Mouse (Mus musculus): ENCODE results near the gene Opn4. TPM values are rescaled to one million over a fixed set of nuclear protein-coding genes. Genes with fewer than 3 reads are reported as not detected.

Gene Opn4
- polyA plus RNA-seq, 2 experiments: not detected

DNA sequence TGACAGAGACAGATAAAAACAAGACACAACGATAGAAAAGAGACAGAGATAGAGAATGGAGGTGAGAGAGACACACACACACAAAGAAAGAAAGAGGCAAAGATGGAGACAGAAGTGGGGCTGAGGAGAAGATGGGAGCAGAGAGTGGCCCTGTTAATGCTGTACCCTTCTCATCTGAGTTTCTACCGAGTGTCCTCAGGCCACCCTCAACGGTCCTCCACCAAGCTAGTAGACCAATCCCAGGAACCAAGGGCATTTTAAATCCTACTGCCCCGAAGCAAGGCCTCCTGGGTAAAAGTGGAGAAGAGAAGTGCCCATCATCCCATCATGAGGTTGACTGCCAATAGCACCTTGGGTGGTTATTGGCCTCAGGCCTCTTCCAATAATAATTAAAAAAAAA lies 29.0 kb downstream of the Opn4 start:
- Histone ChIP-seq H3K27me3 (ENCODE audit: control insufficient read depth, insufficient read depth, low read length) (no peaks in the 10 kb centered on the region), H3K27ac (no peak overlapping the region), H3K4me2 (ENCODE audit: low read depth) (no peak overlapping the region), H3K9ac (replicated peaks) (no peak overlapping the region), H3K4me3 (ENCODE audit: insufficient read depth in 1 of 2, low read depth in 2 of 2, low read length in 2 of 2) (no peak overlapping the region), H3K36me3 (replicated peaks; ENCODE audit: control insufficient read depth, insufficient read depth, low read depth) (no peaks in the 10 kb centered on the region), H3K4me1 (replicated peaks; ENCODE audit: control insufficient read depth in 2 of 2, insufficient read depth in 2 of 2, low read length in 1 of 2) (no peaks in the 10 kb centered on the region), H3K9me3 (ENCODE audit: control insufficient read depth, low read length) (no peaks in the 10 kb centered on the region)
- 53% methylated on average over 4 of the region's 4 CpGs for WGBS (ENCODE audit: insufficient replicate concordance)
- DNase-seq (ENCODE audit: low read depth in 3 of 3, low spot score in 3 of 3): no peak
- ATAC-seq (ENCODE audit: insufficient read depth): no peak
- TF ChIP-seq CTCF (IDR thresholded peaks at IDR 0.05; ENCODE audit: low read depth) (no peak), EP300 (IDR thresholded peaks at IDR 0.05; ENCODE audit: low read depth) (no peak)

DNA sequence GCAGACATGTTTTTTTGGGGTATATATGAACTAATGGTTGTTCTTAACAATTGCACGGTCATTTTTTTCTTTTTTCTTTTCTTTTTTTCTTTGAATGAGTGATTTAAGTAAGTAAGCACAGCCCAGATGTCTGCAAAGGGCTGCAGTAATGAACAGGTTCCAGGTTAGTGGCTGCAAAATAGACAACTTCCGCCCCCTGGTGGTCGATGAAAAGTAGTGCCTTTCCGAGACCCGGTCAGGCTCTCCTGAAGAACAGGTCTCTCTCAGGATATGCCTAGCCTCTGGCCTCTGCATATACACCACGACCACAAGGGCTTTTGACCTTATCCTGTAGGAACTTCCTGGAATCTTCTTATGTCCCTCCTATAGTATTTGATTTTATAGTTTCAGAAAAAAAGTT lies 29.6 kb downstream of the Opn4 start:
- Histone ChIP-seq H3K27me3 (ENCODE audit: control insufficient read depth, insufficient read depth, low read length) (no peaks in the 10 kb centered on the region), H3K27ac (no peak overlapping the region), H3K4me2 (ENCODE audit: low read depth) (no peak overlapping the region), H3K4me3 (ENCODE audit: insufficient read depth in 1 of 2, low read depth in 2 of 2, low read length in 2 of 2) (no peak overlapping the region), H3K9ac (replicated peaks) (no peak overlapping the region), H3K4me1 (replicated peaks; ENCODE audit: control insufficient read depth in 2 of 2, insufficient read depth in 2 of 2, low read length in 1 of 2) (no peaks in the 10 kb centered on the region), H3K9me3 (ENCODE audit: control insufficient read depth, low read length) (no peaks in the 10 kb centered on the region), H3K36me3 (replicated peaks; ENCODE audit: control insufficient read depth, insufficient read depth, low read depth) (no peaks in the 10 kb centered on the region)
- TF ChIP-seq EP300 (IDR thresholded peaks at IDR 0.05; ENCODE audit: low read depth) (no peak), CTCF (IDR thresholded peaks at IDR 0.05; ENCODE audit: low read depth) (peak; percentile 84)
- 1% methylated on average over 6 of the region's 6 CpGs for WGBS (ENCODE audit: insufficient replicate concordance)
- peak in 2 of 3 experiments; percentile 28 to 37 for DNase-seq (ENCODE audit: low read depth in 3 of 3, low spot score in 3 of 3)
- ATAC-seq (ENCODE audit: insufficient read depth): no peak

DNA sequence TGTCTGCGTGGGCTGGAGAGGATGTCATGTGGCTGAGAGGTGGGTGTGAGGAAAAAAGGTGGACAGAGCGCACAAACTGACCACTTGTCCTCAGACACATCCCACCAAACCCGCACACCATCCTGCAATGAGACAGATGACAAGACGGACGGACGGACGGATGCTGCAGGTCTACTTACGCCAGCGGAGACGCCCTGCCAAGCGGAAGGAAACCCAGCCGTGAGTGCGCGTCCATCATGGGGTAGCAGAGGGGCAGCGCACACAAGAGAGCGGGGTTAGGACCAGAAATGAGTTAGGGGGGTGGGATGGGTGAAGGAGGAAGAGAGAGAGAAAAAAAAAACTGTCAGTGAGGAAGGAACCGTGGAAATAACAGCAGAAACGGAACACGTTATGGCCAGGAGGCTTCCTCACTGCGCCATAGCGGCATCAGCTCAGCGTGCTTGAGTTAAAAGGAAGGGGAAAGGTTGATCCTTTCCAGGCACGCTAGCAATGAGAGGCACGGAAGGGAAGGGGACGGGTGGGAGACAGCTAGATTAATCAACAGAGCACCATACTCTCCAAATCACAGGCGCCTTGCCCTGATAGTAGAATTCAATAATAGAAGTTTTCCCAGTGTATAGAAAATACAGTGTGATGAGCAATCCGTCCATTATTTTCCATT lies 30.3 kb downstream of the Opn4 start:
- Histone ChIP-seq H3K4me1 (replicated peaks; ENCODE audit: control insufficient read depth in 2 of 2, insufficient read depth in 2 of 2, low read length in 1 of 2) (no peaks in the 10 kb centered on the region), H3K27ac (no peak overlapping the region), H3K4me2 (ENCODE audit: low read depth) (no peak overlapping the region; the same call in 1 of the 2 replicates), H3K9me3 (ENCODE audit: control insufficient read depth, low read length) (no peaks in the 10 kb centered on the region), H3K4me3 (ENCODE audit: insufficient read depth in 1 of 2, low read depth in 2 of 2, low read length in 2 of 2) (no peak overlapping the region), H3K36me3 (replicated peaks; ENCODE audit: control insufficient read depth, insufficient read depth, low read depth) (no peaks in the 10 kb centered on the region), H3K27me3 (ENCODE audit: control insufficient read depth, insufficient read depth, low read length) (no peaks in the 10 kb centered on the region), H3K9ac (replicated peaks) (no peak overlapping the region)
- TF ChIP-seq CTCF (IDR thresholded peaks at IDR 0.05; ENCODE audit: low read depth): no peak
- TF ChIP-seq EP300 (IDR thresholded peaks at IDR 0.05; ENCODE audit: low read depth): no peak
- ATAC-seq (ENCODE audit: insufficient read depth): no peak
- 26% methylated on average over 27 of the region's 27 CpGs for WGBS (ENCODE audit: insufficient replicate concordance)
- no peak for DNase-seq (ENCODE audit: low read depth in 3 of 3, low spot score in 3 of 3)

DNA sequence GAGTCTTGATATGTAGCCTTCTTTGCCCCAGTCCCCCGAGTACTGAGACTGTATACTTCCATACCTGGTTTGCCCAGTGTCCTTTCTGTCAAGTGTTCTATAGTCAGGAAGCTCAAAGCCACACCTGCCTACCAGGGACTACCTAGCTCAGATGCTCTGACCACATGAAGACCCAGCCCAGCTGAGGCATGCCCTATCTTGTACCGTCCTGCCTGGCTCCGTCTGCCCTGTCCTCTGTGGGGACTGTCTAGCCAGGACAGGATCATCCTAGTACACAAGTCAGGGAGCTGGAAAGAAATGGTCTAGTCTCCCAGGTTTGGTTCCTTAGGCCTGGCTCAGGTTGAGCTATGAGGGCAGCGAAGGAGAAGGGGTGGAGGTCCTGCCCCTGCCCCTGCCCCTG lies 31.3 kb downstream of the Opn4 start:
- ATAC-seq (ENCODE audit: insufficient read depth): no peak
- TF ChIP-seq CTCF (IDR thresholded peaks at IDR 0.05; ENCODE audit: low read depth) (no peak), EP300 (IDR thresholded peaks at IDR 0.05; ENCODE audit: low read depth) (no peak)
- Histone ChIP-seq H3K27me3 (ENCODE audit: control insufficient read depth, insufficient read depth, low read length) (no peaks in the 10 kb centered on the region), H3K27ac (no peak overlapping the region), H3K36me3 (replicated peaks; ENCODE audit: control insufficient read depth, insufficient read depth, low read depth) (no peaks in the 10 kb centered on the region), H3K4me3 (ENCODE audit: insufficient read depth in 1 of 2, low read depth in 2 of 2, low read length in 2 of 2) (no peak overlapping the region), H3K9ac (replicated peaks) (no peak overlapping the region), H3K4me1 (replicated peaks; ENCODE audit: control insufficient read depth in 2 of 2, insufficient read depth in 2 of 2, low read length in 1 of 2) (no peaks in the 10 kb centered on the region), H3K9me3 (ENCODE audit: control insufficient read depth, low read length) (no peaks in the 10 kb centered on the region), H3K4me2 (ENCODE audit: low read depth) (no peak overlapping the region)
- no peak for DNase-seq (ENCODE audit: low read depth in 3 of 3, low spot score in 3 of 3)
- 59% methylated on average over 4 of the region's 4 CpGs for WGBS (ENCODE audit: insufficient replicate concordance)

DNA sequence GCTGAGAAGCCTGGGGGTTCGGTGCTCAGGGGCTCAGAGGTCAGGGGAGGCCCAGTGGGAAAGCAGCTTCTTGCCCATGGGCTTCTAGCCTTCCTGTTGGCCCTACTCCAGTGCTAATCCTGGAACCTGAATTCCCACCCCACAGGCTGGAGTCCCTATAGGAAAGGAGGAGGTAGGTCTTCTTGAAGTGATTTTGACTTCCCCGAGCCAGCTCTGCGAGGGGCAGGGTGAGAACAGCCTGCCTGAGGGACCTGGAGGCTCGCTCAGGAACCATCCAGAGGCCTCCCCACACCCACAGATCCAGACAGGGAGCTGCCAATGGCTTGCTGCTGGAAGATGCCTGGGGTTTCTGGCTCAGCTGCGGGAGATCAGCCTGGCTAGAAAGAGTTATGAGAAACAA lies 32.2 kb downstream of the Opn4 start:
- Histone ChIP-seq H3K4me1 (replicated peaks; ENCODE audit: control insufficient read depth in 2 of 2, insufficient read depth in 2 of 2, low read length in 1 of 2) (no peaks in the 10 kb centered on the region), H3K9ac (replicated peaks) (no peak overlapping the region), H3K27me3 (ENCODE audit: control insufficient read depth, insufficient read depth, low read length) (no peaks in the 10 kb centered on the region), H3K4me3 (ENCODE audit: insufficient read depth in 1 of 2, low read depth in 2 of 2, low read length in 2 of 2) (no peak overlapping the region), H3K4me2 (ENCODE audit: low read depth) (no peak overlapping the region), H3K27ac (no peak overlapping the region), H3K9me3 (ENCODE audit: control insufficient read depth, low read length) (no peaks in the 10 kb centered on the region), H3K36me3 (replicated peaks; ENCODE audit: control insufficient read depth, insufficient read depth, low read depth) (no peaks in the 10 kb centered on the region)
- no peak for DNase-seq (ENCODE audit: low read depth in 3 of 3, low spot score in 3 of 3)
- no peak for TF ChIP-seq CTCF (IDR thresholded peaks at IDR 0.05; ENCODE audit: low read depth)
- no peak for TF ChIP-seq EP300 (IDR thresholded peaks at IDR 0.05; ENCODE audit: low read depth)
- WGBS (ENCODE audit: insufficient replicate concordance): 51% methylated on average over 5 of the region's 5 CpGs
- no peak for ATAC-seq (ENCODE audit: insufficient read depth)

Data from liver, embryonic 14.5 days (tissue).